Mouse (Mus musculus): ENCODE measurements around the gene Tspan5. TPM values are rescaled to one million over a fixed set of nuclear protein-coding genes. Genes with fewer than 3 reads are reported as not detected.

Gene Tspan5
- total and polyA plus RNA-seq, 3 experiments: 28.1 to 35.1 TPM; not detected in 1

DNA sequence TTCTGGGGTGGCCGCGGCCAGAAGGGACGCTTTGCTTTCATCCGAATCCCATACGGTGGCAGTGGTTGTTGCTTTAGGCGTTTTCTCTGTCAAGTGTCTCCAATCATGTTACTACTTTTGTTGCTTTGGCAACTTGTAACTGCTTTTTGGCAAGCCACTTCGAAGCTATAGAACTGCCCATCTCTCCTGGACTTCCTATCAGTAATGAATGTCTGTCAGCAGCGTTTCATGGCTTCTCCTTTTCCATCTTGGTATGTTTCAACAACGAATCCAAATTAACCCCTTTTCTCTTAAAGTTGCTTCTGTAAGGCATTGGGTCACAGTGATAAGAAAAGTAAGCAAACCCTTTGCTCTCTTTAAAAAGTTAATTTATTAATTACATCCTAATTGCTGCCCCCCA lies 7.7 kb downstream of the Tspan5 start:
- peak; percentile 67 for DNase-seq (ENCODE audit: low read depth, low spot score)
- TF ChIP-seq GATA1 (IDR thresholded peaks at IDR 0.05; ENCODE audit: low read depth, low read length): peak; percentile 36; the same call in 1 of the 2 replicates
- no peak for TF ChIP-seq ELF1 (IDR thresholded peaks at IDR 0.05; ENCODE audit: low read depth, low read length)
- TF ChIP-seq TAL1 (IDR thresholded peaks at IDR 0.05; ENCODE audit: low read length): peak; percentile 60
- TF ChIP-seq ZNF384 (IDR thresholded peaks at IDR 0.05; ENCODE audit: low read depth, low read length): no peak
- TF ChIP-seq MAFK (IDR thresholded peaks at IDR 0.05; ENCODE audit: borderline replicate concordance, low read depth, low read length): no peak
- TF ChIP-seq EP300 (IDR thresholded peaks at IDR 0.05; ENCODE audit: low read depth in 1 of 2, low read length in 2 of 2): peak; percentile 25 to 50; a peak in 3 of 4 replicates
- 0 out of 2 replicates have a peak, but pooled peaks have one; percentile 48 for TF ChIP-seq MXI1 (IDR thresholded peaks at IDR 0.05; ENCODE audit: low read depth, low read length)
- no peak overlapping the region for H3K9ac ChIP-seq (ENCODE audit: control insufficient read depth, low read depth, low read length, poor library complexity, severe bottlenecking)
- peaks cover 0 to 57% of the 10 kb centered on the region in 2 experiments; a peak in 2 of 4 replicates for H3K36me3 ChIP-seq (ENCODE audit: control insufficient read depth in 1 of 2, insufficient read depth in 2 of 2, low read length in 2 of 2)
- peaks cover 30 to 67% of the 10 kb centered on the region in 2 experiments for H3K4me1 ChIP-seq (ENCODE audit: control insufficient read depth in 1 of 2, insufficient read depth in 2 of 2, low read length in 2 of 2)
- peak overlapping the region; percentile 4; the same call in 1 of the 2 replicates for H3K27ac ChIP-seq (ENCODE audit: control insufficient read depth, low read depth, low read length)
- no peaks in the 10 kb centered on the region for H3K9me3 ChIP-seq (replicated peaks; ENCODE audit: insufficient read depth, low read length)
- no peaks in the 10 kb centered on the region for H3K27me3 ChIP-seq (ENCODE audit: control insufficient read depth in 1 of 2, insufficient read depth in 2 of 2, low read length in 2 of 2)
- H3K4me3 ChIP-seq (ENCODE audit: control insufficient read depth in 1 of 2, insufficient read depth in 1 of 2, low read depth in 2 of 2, low read length in 2 of 2): no peak overlapping the region
- H3K79me2 ChIP-seq (ENCODE audit: control insufficient read depth, insufficient read depth, low read length, poor library complexity): peaks cover 59% of the 10 kb centered on the region

DNA sequence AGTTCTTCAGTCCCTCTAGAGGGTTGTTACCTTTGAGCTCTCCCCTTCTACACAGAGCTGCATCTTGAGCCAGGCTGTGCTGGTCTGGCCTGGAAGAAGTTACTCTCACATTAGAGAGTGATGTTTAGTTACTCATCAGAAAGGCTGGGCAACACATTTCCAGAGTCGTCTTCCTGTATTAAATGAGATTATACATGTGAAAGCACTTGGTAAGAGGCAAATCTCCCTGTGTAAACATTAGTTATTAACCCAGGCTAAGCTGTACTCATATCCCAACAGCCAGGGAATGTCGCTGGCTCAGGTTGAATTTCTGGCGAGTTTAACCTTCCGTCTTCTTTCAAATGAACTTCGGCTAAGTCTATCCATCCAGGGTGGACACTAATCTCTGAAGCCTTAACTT lies 9.3 kb downstream of the Tspan5 start:
- no peaks in the 10 kb centered on the region for H3K27me3 ChIP-seq (ENCODE audit: control insufficient read depth in 1 of 2, insufficient read depth in 2 of 2, low read length in 2 of 2)
- no peak overlapping the region for H3K4me3 ChIP-seq (ENCODE audit: control insufficient read depth in 1 of 2, insufficient read depth in 1 of 2, low read depth in 2 of 2, low read length in 2 of 2)
- H3K9me3 ChIP-seq (replicated peaks; ENCODE audit: insufficient read depth, low read length): no peaks in the 10 kb centered on the region
- peaks cover 62% of the 10 kb centered on the region for H3K79me2 ChIP-seq (ENCODE audit: control insufficient read depth, insufficient read depth, low read length, poor library complexity)
- peaks cover 18 to 54% of the 10 kb centered on the region in 2 experiments for H3K4me1 ChIP-seq (ENCODE audit: control insufficient read depth in 1 of 2, insufficient read depth in 2 of 2, low read length in 2 of 2)
- no peak overlapping the region for H3K9ac ChIP-seq (ENCODE audit: control insufficient read depth, low read depth, low read length, poor library complexity, severe bottlenecking)
- H3K36me3 ChIP-seq (ENCODE audit: control insufficient read depth in 1 of 2, insufficient read depth in 2 of 2, low read length in 2 of 2): peaks cover 0 to 45% of the 10 kb centered on the region in 2 experiments; a peak in 2 of 4 replicates
- TF ChIP-seq KAT2A (conservative IDR thresholded peaks at IDR 0.05; ENCODE audit: low read depth, low read length) (no peak), JUND (IDR thresholded peaks at IDR 0.05; ENCODE audit: low read depth, low read length) (no peak), E2F4 (IDR thresholded peaks at IDR 0.05; ENCODE audit: borderline replicate concordance, low read depth, low read length) (no peak), MAFK (IDR thresholded peaks at IDR 0.05; ENCODE audit: borderline replicate concordance, low read depth, low read length) (no peak), NRF1 (IDR thresholded peaks at IDR 0.05; ENCODE audit: insufficient read depth, low read depth, low read length, poor library complexity, severe bottlenecking) (no peak), SIN3A (IDR thresholded peaks at IDR 0.05; ENCODE audit: low read length) (no peak), RCOR1 (IDR thresholded peaks at IDR 0.05; ENCODE audit: low read depth, low read length) (no peak), USF1 (IDR thresholded peaks at IDR 0.05; ENCODE audit: low read depth, low read length) (no peak)
- no peak overlapping the region for H3K27ac ChIP-seq (ENCODE audit: control insufficient read depth, low read depth, low read length)
- DNase-seq (ENCODE audit: low read depth, low spot score): no peak

DNA sequence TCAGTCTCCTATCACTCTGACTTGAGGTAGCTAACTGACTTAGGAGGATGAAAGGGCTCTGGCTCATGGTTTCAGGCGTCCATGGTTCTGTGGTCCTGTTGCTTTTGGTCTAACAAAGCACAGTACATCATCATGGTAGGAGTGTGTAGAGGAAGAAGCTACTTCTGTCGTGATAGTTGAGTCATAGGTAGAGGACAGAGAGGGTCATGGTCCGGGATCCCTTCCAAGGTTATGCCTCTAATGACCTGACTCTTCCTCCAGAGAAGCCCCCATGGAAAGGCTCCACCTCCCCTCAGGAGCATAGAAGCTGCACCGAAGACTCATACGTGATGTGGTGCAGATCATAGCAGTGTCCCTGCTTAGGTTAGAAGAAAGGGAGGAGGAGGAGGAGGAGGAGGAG lies 10.1 kb downstream of the Tspan5 start:
- H3K4me3 ChIP-seq (ENCODE audit: control insufficient read depth in 1 of 2, insufficient read depth in 1 of 2, low read depth in 2 of 2, low read length in 2 of 2): no peak overlapping the region
- peaks cover 0 to 42% of the 10 kb centered on the region in 2 experiments; a peak in 2 of 4 replicates for H3K36me3 ChIP-seq (ENCODE audit: control insufficient read depth in 1 of 2, insufficient read depth in 2 of 2, low read length in 2 of 2)
- H3K27ac ChIP-seq (ENCODE audit: control insufficient read depth, low read depth, low read length): no peak overlapping the region
- H3K79me2 ChIP-seq (ENCODE audit: control insufficient read depth, insufficient read depth, low read length, poor library complexity): peaks cover 62% of the 10 kb centered on the region
- H3K27me3 ChIP-seq (ENCODE audit: control insufficient read depth in 1 of 2, insufficient read depth in 2 of 2, low read length in 2 of 2): no peaks in the 10 kb centered on the region
- no peak overlapping the region for H3K9ac ChIP-seq (ENCODE audit: control insufficient read depth, low read depth, low read length, poor library complexity, severe bottlenecking)
- no peak for DNase-seq (ENCODE audit: low read depth, low spot score)
- H3K9me3 ChIP-seq (replicated peaks; ENCODE audit: insufficient read depth, low read length): no peaks in the 10 kb centered on the region
- H3K4me1 ChIP-seq (ENCODE audit: control insufficient read depth in 1 of 2, insufficient read depth in 2 of 2, low read length in 2 of 2): peaks cover 15 to 53% of the 10 kb centered on the region in 2 experiments
- TF ChIP-seq ELF1 (IDR thresholded peaks at IDR 0.05; ENCODE audit: low read depth, low read length) (no peak), MAX (IDR thresholded peaks at IDR 0.05; ENCODE audit: low read length) (no peak), POLR2AphosphoS5 (IDR thresholded peaks at IDR 0.05; ENCODE audit: borderline replicate concordance, low read depth, low read length) (no peak), ZNF384 (IDR thresholded peaks at IDR 0.05; ENCODE audit: low read depth, low read length) (no peak), POLR2A (IDR thresholded peaks at IDR 0.05; ENCODE audit: control insufficient read depth in 1 of 2, insufficient read depth in 1 of 2, low read depth in 1 of 2, low read length in 2 of 2, poor library complexity in 1 of 2) (no peak), USF1 (IDR thresholded peaks at IDR 0.05; ENCODE audit: low read depth, low read length) (no peak), CHD2 (IDR thresholded peaks at IDR 0.05; ENCODE audit: low read length) (no peak), CHD1 (IDR thresholded peaks at IDR 0.05; ENCODE audit: low read depth, low read length) (no peak), RAD21 (IDR thresholded peaks at IDR 0.05; ENCODE audit: low read depth, low read length) (no peak), ZKSCAN1 (IDR thresholded peaks at IDR 0.05; ENCODE audit: low read depth, low read length) (no peak), E2F4 (IDR thresholded peaks at IDR 0.05; ENCODE audit: borderline replicate concordance, low read depth, low read length) (no peak)

Measured in MEL (cell line).